Mouse (Mus musculus) C2C12 (cell line): ENCODE results near the gene Vps33a.

Experiments
- CTCF ChIP-seq: IDR thresholded peaks from one replicate; pipeline ENCODE4 v1.5.1; 2011; ENCODE audit not compliant: control insufficient read depth, insufficient read depth, insufficient read length
- MAX ChIP-seq: IDR thresholded peaks from one replicate; pipeline ENCODE4 v1.6.1; 2011; ENCODE audit warnings: mild to moderate bottlenecking, control low read depth
- MYOD1 ChIP-seq: IDR thresholded peaks from one replicate; pipeline ENCODE4 v1.6.1; 2011; ENCODE audit warnings: low read depth; ENCODE audit not compliant: control insufficient read depth, insufficient read length
- MYOG ChIP-seq: IDR thresholded peaks from one replicate; pipeline ENCODE4 v1.6.1; 2011; ENCODE audit not compliant: control insufficient read depth, insufficient read length; ENCODE audit errors: extremely low read depth
- USF1 ChIP-seq: IDR thresholded peaks from one replicate; pipeline ENCODE4 v1.6.1; 2011; ENCODE audit warnings: low read depth, mild to moderate bottlenecking, control low read depth, moderate library complexity

DNA sequence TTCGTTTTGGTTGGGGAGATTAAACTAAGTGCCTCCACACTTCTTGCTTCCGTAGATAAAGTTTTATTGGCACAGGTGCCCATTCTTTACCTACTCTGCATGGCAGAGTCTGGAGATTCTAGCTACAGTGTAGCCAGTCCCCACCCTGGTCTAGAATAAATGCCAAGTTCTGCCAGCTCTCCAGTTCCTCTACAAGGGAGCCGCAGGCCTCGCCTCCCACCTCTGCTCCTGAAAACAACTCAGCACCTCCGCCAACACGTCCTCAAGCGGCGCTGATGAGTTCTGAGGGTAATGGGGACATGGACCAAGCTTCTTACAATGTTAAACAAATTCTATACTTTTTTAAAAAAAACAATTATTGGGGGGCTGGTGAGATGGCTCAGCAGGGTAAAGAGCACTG lies 13.2 kb downstream of the Vps33a start:
- no peak for TF ChIP-seq CTCF
- no peak for TF ChIP-seq MYOG
- TF ChIP-seq MAX: no peak
- no peak for TF ChIP-seq USF1
- TF ChIP-seq MYOD1: no peak
